Mouse (Mus musculus) olfactory bulb, adult 2 months (tissue): Measurements from ENCODE around the gene Tfr2.

Experiments used
- CTCF ChIP-seq: fragments of 200-500 bp; IDR thresholded peaks from 2 replicates; pipeline ENCODE4 v1.5.1; 2012; ENCODE audit warnings: low read depth, mild to moderate bottlenecking, low read length, moderate library complexity; ENCODE audit not compliant: insufficient read depth
- POLR2A ChIP-seq: fragments of 200-500 bp; IDR thresholded peaks from 2 replicates; pipeline ENCODE4 v1.6.1; 2012; ENCODE audit warnings: mild to moderate bottlenecking, low read depth, low read length, moderate library complexity; ENCODE audit not compliant: insufficient read depth

- no peak for TF ChIP-seq POLR2A
- TF ChIP-seq CTCF: no peak
Measured at GRCm38 (mm10) chr5:137532808-137533116, 36.9 kb upstream of the Tfr2 start.
